Mouse (Mus musculus) bone marrow macrophage, adult 2 months (primary cell): ENCODE results near the gene Ttbk2. TPM values are rescaled to one million over a fixed set of nuclear protein-coding genes. Genes with fewer than 3 reads are reported as not detected.

Experiments
- H3K27ac ChIP-seq: 2 replicates; pipeline ENCODE4 v1.5.1; 2012; ENCODE audit warnings: low read depth, low read length; ENCODE audit not compliant: insufficient read depth
- H3K4me1 ChIP-seq: 2 replicates; pipeline ENCODE4 v1.6.1; 2012; ENCODE audit warnings: low read length; ENCODE audit not compliant: control insufficient read depth, insufficient read depth
- H3K4me3 ChIP-seq: 2 replicates; pipeline ENCODE4 v1.5.1; 2012; ENCODE audit warnings: mild to moderate bottlenecking, low read length, moderate library complexity; ENCODE audit not compliant: insufficient read depth
- CTCF ChIP-seq: IDR thresholded peaks from 2 replicates; pipeline ENCODE4 v1.5.1; 2012; ENCODE audit warnings: low read depth, mild to moderate bottlenecking, low read length, moderate library complexity
- POLR2A ChIP-seq: IDR thresholded peaks from 2 replicates; pipeline ENCODE4 v1.6.1; 2012; ENCODE audit warnings: mild to moderate bottlenecking, low read depth, low read length, borderline replicate concordance
- polyA plus RNA-seq: library from polyadenylated mRNA; stranded (reverse); fragments of >200 nt; gene quantifications from 2 replicates; pipeline ENCODE4 v1.2.4, GENCODE M21; 2012; ENCODE audit not compliant: missing spikeins, insufficient read depth, insufficient read length

The Ttbk2 gene
- polyA plus RNA-seq, 1 experiment = 4.9 TPM

DNA sequence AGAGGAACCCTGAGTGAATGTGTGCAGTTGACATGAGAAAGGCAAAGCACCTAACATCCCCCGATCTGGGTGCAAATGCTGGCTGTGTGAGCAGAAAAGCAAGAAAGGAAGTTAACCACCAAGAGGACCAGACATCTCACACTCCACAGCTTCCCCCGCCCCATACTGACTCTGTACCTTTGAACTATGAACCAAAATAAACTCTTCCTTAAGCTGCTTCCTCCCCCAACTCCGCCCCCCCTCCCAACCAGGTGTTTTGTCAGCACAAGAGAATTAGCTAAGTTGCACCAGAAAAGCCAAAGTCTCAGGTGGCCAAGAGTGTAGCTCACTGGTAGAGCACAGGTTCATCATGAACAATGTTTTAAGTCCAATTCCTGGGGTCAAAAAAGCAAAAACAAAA, 2.7 kb upstream of the Ttbk2 start:
- Histone ChIP-seq H3K4me3 (no peak overlapping the region), H3K27ac (no peak overlapping the region), H3K4me1 (peaks cover 15% of the 10 kb centered on the region)
- no peak for TF ChIP-seq CTCF
- no peak for TF ChIP-seq POLR2A

GRCm38 (mm10) chr2:120852626-120853025, 2.2 kb upstream of the Ttbk2 start:
- Histone ChIP-seq H3K27ac (no peak overlapping the region), H3K4me3 (no peak overlapping the region), H3K4me1 (peaks cover 18% of the 10 kb centered on the region)
- TF ChIP-seq CTCF = no peak
- TF ChIP-seq POLR2A = no peak

DNA sequence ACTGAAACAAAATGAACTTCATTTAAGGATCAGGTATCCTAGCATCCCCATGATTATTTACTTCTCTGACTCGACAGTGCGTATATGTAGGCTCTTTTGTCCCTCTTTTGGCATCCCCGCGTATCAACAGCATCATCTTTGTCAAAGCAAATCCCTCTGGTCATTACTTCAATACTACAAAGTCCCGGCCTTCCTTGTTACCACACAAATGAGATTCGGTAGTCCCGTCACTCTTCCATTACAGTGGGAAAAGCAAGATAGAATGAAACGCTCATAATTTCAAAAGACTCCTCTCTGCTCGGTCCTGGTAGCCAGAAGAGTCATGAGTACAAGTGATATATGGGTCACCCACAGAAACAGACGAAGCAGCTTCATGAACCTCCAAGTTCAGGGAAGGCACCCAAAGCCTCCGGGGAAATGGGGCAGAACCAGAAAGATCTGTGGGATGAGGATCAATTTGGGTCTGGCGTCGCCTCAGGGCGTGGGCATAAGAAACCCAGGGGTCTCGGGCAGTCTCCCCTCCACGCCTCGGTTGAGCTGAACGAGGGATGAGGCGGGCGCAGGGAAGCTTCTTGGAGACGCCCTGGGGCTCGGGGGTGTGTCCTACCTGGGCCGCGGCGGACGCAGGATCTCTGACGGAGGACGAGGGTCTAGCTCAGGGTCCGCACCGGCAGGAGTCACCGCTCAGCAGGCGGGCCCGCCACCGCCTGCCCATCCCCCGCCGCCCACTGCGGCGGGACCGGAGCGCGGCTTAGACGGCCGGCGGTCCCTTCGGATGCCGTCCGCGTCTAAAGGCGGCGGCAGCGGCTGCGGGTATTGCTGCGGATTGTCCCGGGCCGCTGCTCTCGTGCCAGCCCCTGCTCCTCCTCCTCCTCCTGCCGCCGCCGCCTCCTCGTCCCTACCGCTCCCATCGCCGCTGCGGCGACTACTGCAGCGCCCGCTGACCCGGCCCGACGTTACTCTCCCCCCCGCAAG, 668 bp downstream of the Ttbk2 start, which contains the start of gene Cdan1:
TSS of gene Cdan1 (minus strand) at position 680 of the 975 bp plus-strand sequence.
- Histone ChIP-seq H3K4me1 (peaks cover 20% of the 10 kb centered on the region), H3K27ac (no peak within 1 kb of the TSS), H3K4me3 (peak within 1 kb of the TSS; percentile 86)
- TF ChIP-seq CTCF = no peak
- no peak for TF ChIP-seq POLR2A

GRCm38 (mm10) chr2:120845280-120845679, 5.1 kb downstream of the Ttbk2 start:
- no peak overlapping the region for H3K4me3 ChIP-seq
- TF ChIP-seq CTCF (no peak), POLR2A (no peak)
- H3K4me1 ChIP-seq = peaks cover 4% of the 10 kb centered on the region; the same call in 1 of the 2 replicates
- no peak overlapping the region for H3K27ac ChIP-seq

- H3K27ac ChIP-seq = no peak overlapping the region
- TF ChIP-seq CTCF (no peak), POLR2A (no peak)
- peaks cover 4% of the 10 kb centered on the region; the same call in 1 of the 2 replicates for H3K4me1 ChIP-seq
- no peak overlapping the region for H3K4me3 ChIP-seq
Observed at GRCm38 (mm10) chr2:120843990-120844389, 6.4 kb downstream of the Ttbk2 start.

DNA sequence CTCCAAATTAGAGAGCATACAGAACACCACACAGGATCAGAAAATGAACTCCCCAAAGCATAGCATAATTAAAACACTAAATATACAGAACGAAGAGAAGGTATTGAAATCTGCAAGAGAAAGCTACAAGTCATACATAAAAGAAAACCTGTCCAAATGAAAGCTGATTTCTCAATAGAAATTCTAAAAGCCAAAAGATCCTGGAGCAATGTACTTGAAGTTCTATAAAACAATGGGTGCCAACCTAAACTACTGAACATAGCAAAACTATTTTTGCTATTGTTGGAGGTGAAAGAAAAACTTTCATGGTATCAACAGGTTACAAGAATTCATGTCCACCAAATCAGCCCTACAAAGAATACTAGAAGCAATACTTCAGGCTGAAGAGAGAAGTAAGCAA, 9.2 kb downstream of the Ttbk2 start:
- TF ChIP-seq POLR2A (no peak), CTCF (no peak)
- H3K27ac ChIP-seq = no peak overlapping the region
- H3K4me3 ChIP-seq = no peak overlapping the region
- H3K4me1 ChIP-seq = no peaks in the 10 kb centered on the region

DNA sequence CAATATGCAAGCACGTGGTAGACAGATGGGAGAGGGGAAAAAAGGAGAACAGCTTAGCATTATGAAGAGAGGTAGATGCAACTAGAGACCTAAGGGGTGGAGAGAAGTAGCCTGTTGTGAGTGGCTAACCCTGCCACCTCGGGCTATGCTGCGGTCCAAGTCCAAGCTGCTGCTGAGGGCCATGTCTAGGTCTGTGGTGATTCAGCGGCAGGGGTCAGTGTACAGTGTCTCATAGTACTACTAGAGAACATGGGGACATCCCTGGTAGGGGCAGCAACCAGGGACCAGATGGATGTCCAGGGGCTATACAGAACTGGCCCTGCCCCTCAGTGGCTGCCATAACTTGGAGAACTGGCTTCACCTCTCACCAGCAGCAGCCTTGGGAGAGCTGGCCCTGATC, 15.2 kb downstream of the Ttbk2 start:
- Histone ChIP-seq H3K4me3 (no peak overlapping the region), H3K27ac (no peak overlapping the region), H3K4me1 (peaks cover 2% of the 10 kb centered on the region; the same call in 1 of the 2 replicates)
- no peak for TF ChIP-seq CTCF
- TF ChIP-seq POLR2A = no peak

DNA sequence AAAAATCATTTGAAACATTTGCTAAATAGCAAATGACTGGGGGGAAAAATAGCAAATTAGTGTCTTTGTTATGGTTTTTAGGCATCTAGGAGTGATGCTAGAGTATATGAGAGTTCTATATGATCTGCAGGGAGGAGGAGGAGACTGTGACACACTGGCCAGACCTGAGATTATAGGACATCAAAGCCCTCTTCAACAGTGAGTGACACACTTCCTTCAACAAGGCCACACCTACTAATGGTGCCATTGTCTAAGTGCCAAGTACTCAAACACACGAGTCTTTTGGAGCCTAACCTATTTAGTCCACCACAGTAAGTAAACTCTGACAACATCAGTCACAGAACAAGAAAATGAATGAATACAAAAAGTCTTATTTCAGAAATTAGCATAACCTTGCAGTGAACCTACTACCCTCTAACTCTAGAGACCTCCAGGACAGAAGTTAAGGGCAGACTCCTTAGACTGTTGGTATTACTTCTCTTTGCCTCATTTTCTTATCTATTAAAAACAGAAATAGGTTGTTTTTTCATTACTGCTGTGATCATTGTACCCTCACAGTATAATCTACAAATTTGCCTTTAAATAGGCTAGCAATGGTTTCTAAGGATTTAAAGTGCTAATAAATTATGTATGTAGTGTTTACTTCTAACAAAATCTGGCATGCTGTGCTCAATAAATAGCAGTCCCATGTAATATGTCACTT, 23.3 kb downstream of the Ttbk2 start:
- TF ChIP-seq POLR2A = no peak
- TF ChIP-seq CTCF = no peak
- H3K4me1 ChIP-seq = no peaks in the 10 kb centered on the region
- H3K27ac ChIP-seq = no peak overlapping the region
- H3K4me3 ChIP-seq = no peak overlapping the region

DNA sequence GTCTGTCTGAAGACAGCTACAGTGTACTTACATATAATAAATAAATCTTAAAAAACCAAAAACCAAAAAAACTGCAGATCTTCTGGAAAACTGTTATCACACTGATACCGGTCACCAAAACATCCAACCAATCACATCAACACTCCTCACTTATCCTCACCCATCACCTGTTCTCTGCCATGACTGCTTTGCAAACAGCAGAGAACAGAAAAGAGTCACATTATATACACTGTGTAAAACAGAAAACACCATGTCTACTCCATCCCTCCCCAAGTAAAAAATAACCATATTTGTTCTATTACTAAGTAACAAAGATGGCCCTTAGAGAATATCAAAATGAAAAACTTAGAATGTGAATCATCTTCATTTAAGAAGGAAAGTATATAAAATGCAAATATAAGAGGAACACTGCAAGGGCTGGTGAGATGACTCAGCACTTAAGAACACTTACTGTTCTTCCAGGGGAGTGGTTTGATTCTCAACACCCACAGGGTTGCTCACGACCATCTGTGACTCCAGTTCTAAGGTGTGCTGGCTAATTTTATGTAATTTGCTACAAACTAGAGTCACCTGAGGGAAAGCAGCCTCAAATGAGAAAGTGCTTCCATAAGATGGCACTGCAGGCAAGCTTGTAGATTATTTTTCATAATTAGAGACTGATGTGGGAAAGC, 80.0 kb downstream of the Ttbk2 start:
- TF ChIP-seq CTCF (no peak), POLR2A (no peak)
- no peak overlapping the region for H3K27ac ChIP-seq
- H3K4me1 ChIP-seq = no peaks in the 10 kb centered on the region
- H3K4me3 ChIP-seq = no peak overlapping the region
